Mouse (Mus musculus) frontal cortex, adult 2 months (tissue): Measurements from ENCODE around the gene Elmo2. TPM values are rescaled to one million over a fixed set of nuclear protein-coding genes. Genes with fewer than 3 reads are reported as not detected.

Experiments used
- DNase-seq, 2 experiments: peaks; one replicate each; pipeline ENCODE4 v3.0.0; 2022; ENCODE audit warnings: low spot score in 1 of 2; ENCODE audit errors: extremely low spot score in 1 of 2
- polyA plus RNA-seq: library from polyadenylated mRNA; depleted of rRNA; stranded (reverse); fragments of >200 nt; gene quantifications from 2 replicates; pipeline ENCODE4 v1.2.3, GENCODE M21; 2012

Elmo2 gene
- polyA plus RNA-seq, 1 experiment: 185 TPM

DNA sequence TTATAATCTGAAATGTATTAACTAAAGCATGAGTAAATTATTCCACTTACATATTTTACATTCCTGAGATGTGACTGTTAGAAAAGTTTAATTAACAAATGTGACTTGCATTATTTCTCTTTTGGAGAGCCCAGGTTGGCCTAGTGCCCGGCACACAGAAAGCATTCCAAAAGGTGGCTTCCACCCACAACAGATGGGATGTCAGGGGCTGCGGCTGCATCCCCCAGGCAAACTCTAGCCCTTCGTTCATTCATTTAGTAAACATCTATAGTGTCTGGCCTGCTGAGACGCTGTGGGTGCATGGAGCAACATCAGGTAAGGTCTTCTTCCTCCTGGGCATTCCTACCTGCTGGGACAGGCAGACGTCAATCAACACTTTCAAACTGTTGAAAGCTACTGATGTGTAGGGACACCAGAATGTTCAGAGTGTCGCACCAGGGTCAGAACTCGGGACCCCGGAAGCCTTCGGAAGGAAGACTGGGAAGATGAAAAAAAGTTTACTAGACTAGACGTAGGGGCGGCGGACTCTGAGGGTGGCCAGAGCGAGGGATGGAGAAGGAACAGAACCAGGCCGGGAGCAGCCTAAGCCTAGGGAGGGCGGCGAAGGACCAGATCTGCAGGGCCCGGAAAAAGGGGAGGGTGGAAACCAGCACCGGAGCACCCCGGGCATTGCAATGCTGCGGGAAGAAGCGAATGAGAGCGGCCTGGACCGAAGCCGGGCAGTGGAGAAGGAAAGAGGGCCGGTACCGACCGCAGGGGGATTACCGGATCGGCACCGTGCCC lies 567 bp downstream of the Elmo2 start:
- DNase-seq: peak in 1 of 2 experiments; percentile 17

DNA sequence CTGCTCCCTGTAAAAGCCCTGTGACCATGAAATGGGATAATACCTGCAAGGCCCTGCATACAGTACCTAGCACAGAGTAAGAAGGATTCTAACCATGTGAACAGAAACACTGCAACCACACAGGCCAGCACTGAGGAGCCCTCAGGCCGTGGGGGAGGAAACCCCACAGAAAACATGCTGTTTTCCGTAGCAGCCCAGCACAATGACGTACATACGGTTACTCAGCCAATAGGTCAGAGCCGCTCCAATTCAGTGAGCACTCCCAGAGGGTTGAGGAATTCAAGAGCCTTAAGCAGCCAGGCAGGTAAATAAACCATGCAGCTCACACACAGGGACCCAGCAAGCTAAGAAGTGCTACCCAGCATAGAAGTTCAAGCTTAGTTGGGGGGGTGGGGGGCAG lies 2.4 kb downstream of the Elmo2 start:
- DNase-seq: no peak

DNA sequence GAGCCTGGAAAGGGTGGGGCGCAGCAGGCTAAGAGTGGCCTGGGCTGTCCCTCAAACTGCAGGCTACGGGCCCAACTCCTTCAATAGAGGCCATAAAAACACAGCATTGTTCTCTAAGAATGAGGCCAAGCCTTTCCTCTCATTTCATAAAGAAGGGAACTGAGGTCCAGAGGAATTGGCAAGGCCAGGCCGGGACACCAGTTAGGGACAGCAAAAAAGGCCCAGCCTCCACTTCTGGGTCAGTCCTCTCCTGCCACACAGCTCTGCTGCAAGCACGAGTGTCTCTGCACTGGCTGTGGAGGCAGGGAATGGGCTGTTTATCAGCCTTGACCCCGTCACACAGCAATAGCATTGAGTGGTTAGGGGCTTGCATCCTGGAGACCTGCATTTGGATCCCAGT lies 2.8 kb downstream of the Elmo2 start:
- peak in 1 of 2 experiments; percentile 38 for DNase-seq

DNA sequence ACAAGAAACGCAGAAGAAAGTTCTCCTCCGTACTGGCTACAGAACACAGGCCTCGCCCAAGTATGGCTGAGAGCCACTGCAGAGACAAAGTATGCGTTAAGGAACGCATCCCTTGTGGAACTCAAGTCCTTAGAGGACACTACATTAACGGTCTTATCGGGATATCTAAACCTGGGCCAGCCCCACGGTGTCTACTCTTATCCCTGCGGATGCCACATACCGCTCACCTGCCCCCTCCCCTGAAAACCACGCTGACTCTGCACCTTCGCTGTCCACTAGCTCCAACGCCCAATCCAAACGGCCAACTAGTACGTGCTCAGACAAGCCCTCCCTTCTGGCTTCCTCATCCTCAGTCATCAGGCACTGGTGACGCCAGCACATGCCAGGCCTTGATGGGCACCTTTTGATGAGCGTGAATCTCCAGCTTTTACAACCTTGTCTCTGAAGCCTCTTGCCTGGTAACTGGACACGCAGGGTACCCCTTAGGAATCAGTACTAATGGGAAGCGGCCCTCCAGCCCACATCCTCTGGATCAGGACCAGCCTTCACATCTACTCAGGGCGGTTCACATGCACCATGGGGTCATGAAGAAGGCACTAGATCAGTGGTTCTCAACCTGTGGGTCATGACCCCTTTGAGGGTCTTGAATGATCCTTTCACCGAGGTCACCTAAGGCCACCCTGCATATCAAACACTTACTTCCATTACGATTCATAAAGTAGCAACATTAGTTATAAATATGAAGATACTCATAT lies 4.1 kb downstream of the Elmo2 start:
- DNase-seq: no peak

DNA sequence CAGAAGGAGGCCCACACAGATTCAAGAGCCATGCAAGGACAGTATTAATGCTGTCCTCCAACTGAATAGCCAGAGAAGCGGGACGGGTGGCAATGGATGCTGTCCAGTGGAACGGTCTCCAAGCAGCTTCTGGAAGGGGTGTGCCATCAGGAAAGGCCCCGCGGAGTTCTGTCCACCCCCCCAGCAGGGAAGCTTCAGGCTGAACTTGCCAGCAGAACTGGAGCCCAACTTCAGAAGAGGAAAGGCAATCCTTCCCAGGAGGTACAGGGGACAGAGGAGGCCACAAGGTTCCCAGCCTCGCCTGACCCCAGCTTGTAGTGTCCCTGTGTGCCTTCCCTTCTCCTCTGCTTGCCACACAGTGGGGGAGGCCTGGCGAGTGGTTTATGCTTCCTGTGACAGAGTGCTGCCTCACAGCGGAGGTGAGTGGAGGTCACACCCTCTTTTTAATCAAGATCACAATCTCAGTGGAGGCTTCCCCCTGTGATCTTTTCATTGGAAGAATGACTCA lies 4.8 kb downstream of the Elmo2 start:
- DNase-seq: no peak

DNA sequence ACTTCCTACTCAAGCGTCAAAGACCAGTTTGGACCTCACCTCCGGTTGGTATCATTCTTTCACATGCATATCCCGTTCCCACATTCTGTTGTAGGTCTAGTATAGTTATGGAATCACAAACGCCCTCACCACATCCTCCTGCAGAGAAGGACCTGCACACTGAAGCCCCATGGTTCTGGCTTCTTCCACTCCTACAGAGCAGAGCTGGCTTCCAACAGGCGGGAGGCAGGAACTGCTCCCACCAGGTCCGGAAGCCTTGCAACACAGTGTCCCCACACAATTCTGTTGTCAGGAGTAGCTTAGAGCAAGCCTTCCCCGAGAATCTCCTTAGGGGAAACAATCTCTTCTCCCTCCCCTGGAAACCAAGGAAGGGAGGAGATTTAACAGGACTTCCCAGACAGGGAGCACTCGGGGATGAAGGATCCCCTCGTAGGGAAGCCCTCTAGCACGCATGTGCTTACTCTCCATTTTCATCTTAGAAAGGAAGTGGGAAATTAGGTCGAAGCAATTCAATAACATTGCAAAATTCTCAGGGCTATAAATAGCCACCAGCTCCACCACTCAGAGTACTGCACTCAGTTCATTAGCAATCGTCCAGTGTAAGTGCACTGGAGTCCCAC lies 5.6 kb downstream of the Elmo2 start:
- DNase-seq: peak in 1 of 2 experiments; percentile 73

DNA sequence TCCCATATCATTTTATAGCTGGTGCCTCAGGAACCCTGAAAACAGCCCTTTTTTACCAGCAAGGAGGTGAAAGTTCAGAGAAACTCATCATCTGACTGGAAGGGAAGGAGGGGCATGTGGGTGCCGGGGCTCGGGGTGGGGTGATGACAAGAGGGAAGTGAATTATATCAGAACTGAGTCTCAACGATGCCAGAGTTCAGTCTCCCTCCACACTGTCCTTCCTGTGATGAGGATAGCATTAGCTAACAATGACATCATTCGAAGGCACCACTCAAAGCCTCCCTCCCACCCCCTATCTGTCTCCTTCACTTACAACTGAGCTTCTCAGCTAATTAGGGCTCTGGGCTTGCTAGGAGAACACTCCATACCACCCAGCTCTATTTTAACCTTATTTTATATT lies 6.8 kb downstream of the Elmo2 start:
- no peak for DNase-seq

DNA sequence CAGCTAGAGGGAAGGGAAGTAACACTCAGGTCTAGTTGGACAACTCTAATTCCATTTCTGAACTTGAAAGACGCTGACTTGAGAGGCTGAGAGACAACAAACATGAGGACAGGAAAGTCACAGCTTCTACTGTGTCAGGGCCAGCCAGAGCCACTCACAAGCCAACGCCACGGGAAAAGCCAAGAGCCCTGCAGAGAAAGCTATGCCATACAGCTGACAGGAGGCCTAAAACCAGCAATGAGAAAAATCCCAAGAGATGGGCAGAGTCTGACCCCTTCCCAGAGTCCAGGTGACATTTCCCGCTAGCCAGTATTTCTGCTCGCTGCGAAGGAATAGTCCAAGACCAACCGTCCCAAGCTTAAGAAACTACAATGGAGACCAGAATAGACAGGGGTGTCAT lies 7.3 kb downstream of the Elmo2 start:
- no peak for DNase-seq

DNA sequence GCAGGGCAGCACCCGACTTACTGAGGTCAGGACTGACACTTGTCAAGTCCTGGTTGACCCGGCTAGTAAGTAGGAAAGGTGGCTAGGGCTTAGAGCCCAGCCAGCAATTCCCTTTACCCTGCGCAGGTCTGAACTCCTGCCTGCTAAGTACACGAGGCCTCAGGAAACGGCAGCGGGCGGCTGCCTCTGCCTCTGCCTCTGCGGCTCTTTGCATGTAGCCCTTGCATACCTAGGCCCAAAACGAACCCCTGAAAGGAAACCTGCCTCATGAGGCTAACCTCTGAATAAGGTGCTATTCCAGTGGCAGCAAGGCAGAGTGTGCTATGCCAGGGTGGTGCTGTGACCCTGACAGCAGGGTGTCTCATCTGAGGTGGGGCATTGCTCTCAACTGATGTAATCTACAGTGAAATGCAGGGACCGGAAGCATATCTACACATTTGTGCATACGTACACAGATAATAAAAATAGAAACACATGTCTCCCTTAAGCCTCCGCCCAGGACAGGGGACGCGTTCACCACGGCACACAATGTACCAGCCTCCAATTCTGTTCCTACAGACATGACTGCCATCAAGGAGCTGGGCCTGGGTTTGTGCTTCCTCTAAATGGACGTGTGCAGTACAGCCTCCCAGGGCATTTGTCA lies 8.5 kb downstream of the Elmo2 start:
- no peak for DNase-seq

DNA sequence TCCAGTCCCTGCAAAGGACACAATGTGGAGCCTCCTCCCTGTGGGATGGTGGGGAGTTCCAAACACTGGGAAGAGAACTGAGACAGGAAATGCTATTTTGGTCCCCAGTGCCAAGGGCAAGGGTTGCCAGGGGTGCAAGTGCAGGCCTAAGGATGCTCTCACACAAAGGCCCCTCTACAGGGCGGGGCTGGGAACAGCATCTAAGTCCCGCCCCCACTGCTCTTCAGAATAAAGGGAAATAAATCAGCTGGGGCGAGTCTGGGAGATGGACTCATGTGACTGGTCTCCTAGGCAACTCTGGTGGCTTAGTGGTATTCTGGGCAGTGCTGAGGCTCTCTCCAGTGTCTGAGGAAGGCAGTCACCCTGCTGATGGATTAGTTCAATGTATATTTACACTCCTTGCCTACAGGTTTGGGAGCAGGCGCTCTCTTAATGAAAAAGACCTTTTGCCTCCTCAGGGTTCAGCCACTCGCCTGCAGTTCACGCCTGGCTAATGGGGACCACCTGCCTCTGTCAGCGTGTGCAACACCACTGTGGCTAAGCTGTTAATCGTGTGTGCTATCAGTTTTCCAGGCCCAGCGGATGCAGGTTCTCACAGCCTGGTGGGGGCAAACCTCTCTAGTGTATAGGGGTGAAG lies 9.3 kb downstream of the Elmo2 start:
- peak; percentile 73 to 84 for DNase-seq

DNA sequence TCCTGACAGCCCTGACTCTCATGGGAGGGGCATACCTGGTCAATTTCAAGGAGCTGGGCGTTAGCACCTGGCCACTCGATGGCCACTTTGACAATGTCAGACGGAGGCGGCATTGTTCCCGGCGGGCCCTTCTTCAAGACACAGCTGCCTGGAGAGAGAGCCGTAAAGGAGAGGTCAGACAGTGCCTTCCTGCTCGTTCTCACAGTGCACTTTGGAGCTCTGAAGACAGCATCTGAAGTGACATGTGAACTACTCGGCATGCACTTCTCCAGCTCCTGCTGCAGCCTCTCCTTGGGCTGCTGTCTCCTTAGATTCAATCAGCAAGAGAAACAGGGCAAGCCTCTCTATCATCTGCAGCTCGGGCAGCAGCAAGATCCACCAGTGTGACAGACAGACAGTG lies 10.1 kb downstream of the Elmo2 start:
- DNase-seq: no peak

DNA sequence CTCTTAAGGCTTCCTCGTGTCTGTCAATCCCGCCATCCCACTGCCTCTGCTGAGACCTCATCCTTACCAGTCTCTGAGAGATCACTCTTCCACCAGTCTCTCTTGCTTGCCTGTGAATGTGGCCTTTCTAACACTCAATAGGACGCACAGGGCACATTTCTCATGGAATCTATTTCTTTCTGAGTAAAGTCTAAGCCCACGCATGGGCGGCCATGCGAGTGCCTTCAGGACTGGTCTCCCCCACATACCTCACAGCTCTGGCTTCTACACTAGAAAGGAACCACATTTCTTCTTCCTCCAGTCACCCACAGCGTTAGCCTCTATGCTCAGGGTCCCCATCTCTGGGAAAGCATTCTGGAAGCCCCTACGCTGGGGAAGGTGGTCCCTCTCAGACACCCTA lies 12.1 kb downstream of the Elmo2 start:
- no peak for DNase-seq

DNA sequence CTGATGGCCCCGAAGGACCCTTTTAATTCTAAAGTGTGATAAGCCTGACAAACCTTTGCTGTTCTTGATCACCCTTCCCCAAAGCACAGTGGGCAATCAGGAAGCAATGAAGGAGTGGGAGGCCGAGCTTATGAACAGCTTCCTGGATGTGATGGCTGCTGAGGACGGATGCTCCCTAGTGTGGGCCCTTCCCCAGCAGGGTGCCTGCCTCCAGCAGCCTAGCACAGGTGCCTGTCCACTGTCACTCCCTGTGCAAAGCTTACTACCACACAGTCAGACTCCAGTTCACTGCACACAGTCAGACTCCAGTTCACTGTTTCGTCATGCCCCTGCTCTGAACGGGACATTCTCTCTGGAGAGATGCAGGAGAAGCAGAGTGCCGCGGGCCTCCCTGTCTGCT lies 13.9 kb downstream of the Elmo2 start:
- no peak for DNase-seq

DNA sequence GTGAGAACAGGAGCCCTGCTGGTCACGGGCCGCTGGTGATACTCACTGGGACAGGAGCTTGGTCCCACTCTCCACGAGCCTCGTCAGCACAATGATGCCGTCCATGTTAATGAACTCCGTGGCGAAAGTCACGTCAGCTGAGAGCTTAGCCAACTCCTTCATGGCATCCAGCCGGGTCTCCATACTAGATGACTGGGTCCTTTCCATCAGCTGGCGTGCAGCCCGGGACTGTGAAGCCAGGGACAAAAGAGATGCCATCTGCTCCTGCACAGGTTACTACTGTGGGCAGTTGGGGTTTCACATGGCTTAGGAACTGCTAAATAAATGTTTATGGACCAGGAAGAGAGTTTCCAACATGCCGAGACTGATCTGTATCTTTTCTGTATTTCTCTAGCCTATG lies 14.7 kb downstream of the Elmo2 start:
- peak in 1 of 2 experiments; percentile 36 for DNase-seq

DNA sequence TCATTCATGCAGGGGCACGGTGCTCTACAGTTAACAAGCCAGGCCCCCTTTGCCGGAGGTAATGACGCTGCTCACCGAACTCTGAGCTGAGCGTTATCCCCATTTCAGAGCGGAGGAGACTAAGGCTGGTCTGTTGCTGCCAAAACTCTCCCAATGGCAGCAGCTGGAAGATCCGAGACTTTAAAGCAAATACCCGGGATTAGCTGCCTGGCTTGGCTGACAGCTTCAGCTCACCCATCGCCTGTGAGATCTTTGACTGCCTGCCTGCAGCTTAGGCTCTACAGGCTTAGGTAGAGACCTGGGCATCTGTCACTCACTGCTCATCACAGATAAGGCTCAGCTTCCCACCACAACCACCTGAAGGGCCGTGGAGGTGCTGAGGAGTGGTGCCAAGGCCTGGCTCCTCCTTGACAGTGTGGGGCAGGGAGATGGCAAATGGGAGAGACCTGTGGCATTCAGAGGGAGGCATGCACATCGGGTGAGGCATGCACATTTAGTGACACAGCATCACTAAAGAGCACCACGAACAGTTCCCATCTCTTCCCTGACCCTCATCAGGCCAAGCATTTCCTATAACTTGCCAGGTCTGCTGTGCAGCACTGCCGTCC lies 15.4 kb downstream of the Elmo2 start:
- no peak for DNase-seq

DNA sequence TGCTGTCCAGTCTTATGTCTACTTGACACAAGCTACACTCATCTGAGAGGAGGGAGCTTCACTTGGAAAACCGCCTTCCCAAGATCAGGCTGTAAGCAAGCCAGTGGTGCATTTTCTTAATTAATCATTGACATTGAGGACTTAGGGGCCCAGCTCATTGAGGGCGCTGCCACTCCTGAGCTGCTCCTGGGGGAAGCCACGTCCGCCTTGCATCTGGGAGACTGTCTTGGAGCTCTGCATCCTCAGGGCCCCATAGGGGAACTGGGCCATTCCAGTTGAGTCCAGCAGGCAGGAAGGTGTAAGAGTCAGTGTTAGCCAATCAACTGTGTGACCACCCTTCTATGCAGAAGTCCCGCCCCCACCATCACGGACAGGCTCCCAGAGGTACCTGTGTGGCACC lies 18.5 kb downstream of the Elmo2 start:
- no peak for DNase-seq

DNA sequence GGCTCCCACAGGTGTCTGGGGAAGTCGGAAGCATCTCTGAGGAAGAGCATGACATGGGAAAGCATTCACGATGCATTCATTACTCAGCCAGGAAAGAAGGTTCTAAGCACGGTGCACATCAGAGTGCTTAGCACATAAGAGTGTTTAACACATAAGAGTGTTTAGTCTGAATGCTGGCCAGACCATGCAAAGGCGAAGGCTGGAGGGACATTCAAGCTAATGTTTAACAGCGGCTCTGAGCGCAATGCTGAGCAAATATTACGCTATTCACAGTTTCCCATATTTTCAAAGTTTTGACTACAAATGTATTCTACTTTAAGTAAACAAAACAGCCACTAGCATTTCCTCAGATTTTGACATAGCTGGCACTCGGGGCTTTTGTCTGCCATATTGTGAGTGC lies 20.8 kb downstream of the Elmo2 start:
- no peak for DNase-seq

DNA sequence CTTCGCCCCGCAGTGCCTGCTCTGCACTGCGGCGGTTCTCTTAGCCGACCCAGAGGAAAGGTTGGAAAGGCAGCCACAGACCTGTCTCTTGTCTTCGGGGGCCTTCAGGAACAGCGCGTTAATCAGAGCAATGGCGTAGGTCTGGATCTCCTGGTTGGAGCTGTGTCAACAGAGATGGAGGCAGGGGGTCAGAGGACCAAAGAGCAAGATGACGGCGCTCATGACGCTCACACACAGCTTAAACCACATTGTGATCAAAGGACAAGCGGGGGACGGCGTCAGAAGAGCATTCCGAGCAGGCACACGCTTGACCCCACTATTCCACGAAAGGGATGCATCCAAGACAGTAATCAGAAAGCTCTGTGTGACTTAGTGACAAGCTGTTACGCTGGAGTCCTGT lies 21.5 kb downstream of the Elmo2 start:
- no peak for DNase-seq

DNA sequence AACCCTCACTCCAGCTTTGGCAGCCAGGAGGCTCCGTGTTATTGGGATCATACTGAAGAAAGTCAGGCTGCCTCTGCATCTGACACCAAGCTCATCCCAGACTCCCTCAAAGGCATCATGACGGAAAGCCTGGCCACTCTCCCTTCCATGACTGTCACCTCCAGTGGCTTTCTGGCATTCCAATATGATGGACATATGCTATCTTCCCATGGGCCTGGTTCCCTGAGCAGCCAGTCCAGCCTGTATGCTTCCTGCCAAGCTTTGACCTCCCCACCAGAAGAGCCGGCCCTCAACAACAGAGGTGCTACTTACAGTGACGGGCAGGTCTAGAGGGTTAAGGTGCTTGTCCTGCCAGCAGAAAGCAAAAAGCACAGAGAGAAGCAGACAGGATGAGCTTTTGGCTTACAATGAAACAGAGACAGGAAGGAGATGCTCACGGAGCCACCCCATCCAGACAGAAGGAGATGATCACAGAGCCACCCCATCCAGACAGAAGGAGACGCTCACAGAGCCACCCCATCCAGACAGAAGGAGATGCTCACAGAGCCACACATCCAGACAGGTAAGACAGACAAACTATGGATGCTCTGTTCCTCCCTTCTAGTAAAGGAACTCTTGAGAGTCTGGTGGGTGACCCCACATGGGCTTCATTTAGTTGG lies 22.8 kb downstream of the Elmo2 start:
- DNase-seq: no peak

DNA sequence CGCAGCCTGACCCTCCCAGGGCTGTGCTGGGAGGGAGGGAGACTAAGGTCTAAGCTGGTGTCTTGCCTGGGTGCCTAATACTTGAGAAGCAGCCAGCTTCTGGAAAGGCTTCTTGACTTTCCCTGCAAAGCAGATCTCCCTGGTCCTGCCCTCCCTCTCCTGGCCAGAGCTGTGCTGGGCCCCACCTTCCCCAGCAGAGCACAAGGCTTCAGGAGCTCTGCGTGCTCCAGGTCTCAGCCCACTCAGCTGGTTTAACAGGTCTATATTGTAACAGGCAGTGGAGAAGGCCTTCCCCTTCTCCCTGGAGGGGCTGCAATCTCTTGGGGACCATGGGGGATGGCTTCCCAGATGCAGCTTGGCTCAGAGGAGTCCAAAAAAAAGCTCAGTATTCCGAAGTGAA lies 24.9 kb downstream of the Elmo2 start:
- no peak for DNase-seq
